Mouse (Mus musculus) embryonic fibroblast, embryonic 13.5 days (primary cell): ENCODE data around the gene Fam78a. TPM values are rescaled to one million over a fixed set of nuclear protein-coding genes. Genes with fewer than 3 reads are reported as not detected.

Experiments used
- H3K27ac ChIP-seq: 2 replicates; pipeline ENCODE4 v1.5.1; 2012; ENCODE audit warnings: low read length, control low read depth, inconsistent platforms; ENCODE audit not compliant: insufficient read depth
- H3K4me1 ChIP-seq: 2 replicates; pipeline ENCODE4 v1.6.1; 2011; ENCODE audit warnings: low read length; ENCODE audit not compliant: control insufficient read depth, insufficient read depth
- H3K4me3 ChIP-seq: 2 replicates; pipeline ENCODE4 v1.5.1; 2011; ENCODE audit warnings: mild to moderate bottlenecking, control low read depth, low read length; ENCODE audit not compliant: insufficient read depth
- CTCF ChIP-seq: IDR thresholded peaks from 2 replicates; pipeline ENCODE4 v1.5.1; 2011; ENCODE audit warnings: mild to moderate bottlenecking, control low read depth, low read length, moderate library complexity, borderline replicate concordance; ENCODE audit not compliant: insufficient read depth
- POLR2A ChIP-seq: IDR thresholded peaks from 2 replicates; pipeline ENCODE4 v1.6.1; 2011; ENCODE audit warnings: low read depth, mild to moderate bottlenecking, control low read depth, low read length, moderate library complexity
- polyA plus RNA-seq: library from polyadenylated mRNA; stranded (reverse); fragments of >200 nt; gene quantifications from 2 replicates; pipeline ENCODE4 v1.2.4, GENCODE M21; 2011; ENCODE audit warnings: low read depth; ENCODE audit not compliant: missing spikeins, insufficient read length

Gene Fam78a
- polyA plus RNA-seq, 1 experiment: not detected

GRCm38 (mm10) chr2:32127653-32128535 is 43.2 kb upstream of the Fam78a start:
- TF ChIP-seq CTCF: no peak
- no peak for TF ChIP-seq POLR2A
- H3K4me1 ChIP-seq: 0 out of 2 replicates have a peak, but pooled peaks cover 2% of the 10 kb centered on the region
- H3K4me3 ChIP-seq: no peak overlapping the region
- H3K27ac ChIP-seq: no peak overlapping the region

GRCm38 (mm10) chr2:32121785-32122184 is 37.1 kb upstream of the Fam78a start:
- no peak for TF ChIP-seq POLR2A
- no peak for TF ChIP-seq CTCF
- no peak overlapping the region for H3K4me3 ChIP-seq

GRCm38 (mm10) chr2:32121150-32121549 is 36.5 kb upstream of the Fam78a start:
- no peak overlapping the region for H3K27ac ChIP-seq
- TF ChIP-seq POLR2A: no peak
- H3K4me1 ChIP-seq: no peaks in the 10 kb centered on the region
- H3K4me3 ChIP-seq: no peak overlapping the region

More at GRCm38 (mm10) chr2:32121785-32122184, 37.1 kb upstream of the Fam78a start:
- H3K4me1 ChIP-seq: no peaks in the 10 kb centered on the region
- H3K27ac ChIP-seq: no peak overlapping the region

GRCm38 (mm10) chr2:32119802-32120750 is 35.4 kb upstream of the Fam78a start:
- H3K4me3 ChIP-seq: no peak overlapping the region
- H3K4me1 ChIP-seq: no peaks in the 10 kb centered on the region
- TF ChIP-seq POLR2A: no peak
- no peak for TF ChIP-seq CTCF
- H3K27ac ChIP-seq: no peak overlapping the region

- no peaks in the 10 kb centered on the region for H3K4me1 ChIP-seq
- H3K4me3 ChIP-seq: no peak overlapping the region
- no peak overlapping the region for H3K27ac ChIP-seq
- no peak for TF ChIP-seq POLR2A
- TF ChIP-seq CTCF: no peak
These were observed 31.2 kb upstream of the Fam78a start for GRCm38 (mm10) chr2:32115851-32116268.

GRCm38 (mm10) chr2:32112548-32112947 is 27.9 kb upstream of the Fam78a start:
- TF ChIP-seq POLR2A (no peak), CTCF (no peak)
- Histone ChIP-seq H3K4me3 (no peak overlapping the region), H3K4me1 (no peaks in the 10 kb centered on the region), H3K27ac (no peak overlapping the region)

GRCm38 (mm10) chr2:32111268-32111667 is 26.6 kb upstream of the Fam78a start:
- TF ChIP-seq POLR2A (no peak), CTCF (no peak)
- Histone ChIP-seq H3K4me1 (no peaks in the 10 kb centered on the region), H3K4me3 (no peak overlapping the region), H3K27ac (no peak overlapping the region)

GRCm38 (mm10) chr2:32105930-32106329 is 21.3 kb upstream of the Fam78a start:
- H3K27ac ChIP-seq: no peak overlapping the region
- no peak overlapping the region for H3K4me3 ChIP-seq
- TF ChIP-seq CTCF: no peak
- no peaks in the 10 kb centered on the region for H3K4me1 ChIP-seq

- TF ChIP-seq POLR2A (no peak), CTCF (no peak)
- Histone ChIP-seq H3K4me3 (no peak overlapping the region), H3K4me1 (no peaks in the 10 kb centered on the region), H3K27ac (no peak overlapping the region)
These were observed 20.7 kb upstream of the Fam78a start for GRCm38 (mm10) chr2:32105117-32105913.
